Mouse (Mus musculus) adrenal gland, postnatal 25 days (tissue): ENCODE data around the gene Tmem104. TPM values are rescaled to one million over a fixed set of nuclear protein-coding genes. Genes with fewer than 3 reads are reported as not detected.
A peak's percentile ranks its signal among the peaks of the same experiment; 100 is the strongest.

Source experiments
- DNase-seq: peaks from one replicate; pipeline ENCODE4 v3.0.0; 2021; ENCODE audit warnings: mixed read lengths
- microRNA-seq, 2 experiments: library from miRNA; unstranded; fragments of <30 nt; microRNA quantifications; one replicate each; pipeline ENCODE4 v1.2.0; 2021
- total RNA-seq: library from RNA; stranded (reverse); gene quantifications from 2 replicates; pipeline ENCODE4 v1.2.3, GENCODE M21; 2021

Gene Tmem104
- total RNA-seq, 1 experiment from 2014 or later: 22.3 TPM

DNA sequence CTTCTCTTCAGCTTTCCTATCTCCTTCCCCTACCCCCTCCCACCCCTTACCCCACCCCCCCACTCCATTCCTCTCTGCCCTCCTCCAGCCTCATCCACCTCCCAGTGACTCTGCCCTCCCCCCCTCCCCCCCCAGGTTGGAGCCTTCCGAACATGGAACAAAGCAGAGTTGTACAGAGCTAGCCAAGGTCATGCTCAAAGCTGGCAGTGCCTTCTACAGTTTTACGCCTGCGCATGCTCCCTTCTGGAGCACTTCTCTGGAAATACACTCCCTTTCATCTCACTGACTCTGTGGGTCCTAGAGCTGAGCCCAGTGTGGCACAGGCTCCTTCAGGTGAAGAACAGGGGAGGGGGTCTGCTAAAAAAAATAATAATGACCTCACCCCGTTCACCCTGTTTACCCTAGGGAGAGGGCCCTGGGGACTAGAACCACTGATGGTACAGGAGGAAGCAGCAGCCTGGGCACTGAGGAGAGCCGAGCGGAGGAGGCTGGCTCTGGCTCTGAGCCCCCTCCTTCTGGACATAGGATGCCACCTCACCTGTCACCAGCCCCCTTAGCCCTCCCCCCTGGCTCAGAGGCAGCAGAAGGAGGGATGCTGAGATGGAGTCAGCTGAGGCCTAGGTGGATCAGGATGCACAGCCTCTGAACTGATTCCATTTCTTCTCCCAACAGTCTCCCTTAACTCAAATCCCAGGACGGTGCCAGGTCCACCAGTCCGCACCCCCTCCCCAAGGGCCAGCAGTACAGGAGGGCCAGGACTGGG lies 95.6 kb downstream of the Tmem104 start:
- DNase-seq: peak; percentile 62

DNA sequence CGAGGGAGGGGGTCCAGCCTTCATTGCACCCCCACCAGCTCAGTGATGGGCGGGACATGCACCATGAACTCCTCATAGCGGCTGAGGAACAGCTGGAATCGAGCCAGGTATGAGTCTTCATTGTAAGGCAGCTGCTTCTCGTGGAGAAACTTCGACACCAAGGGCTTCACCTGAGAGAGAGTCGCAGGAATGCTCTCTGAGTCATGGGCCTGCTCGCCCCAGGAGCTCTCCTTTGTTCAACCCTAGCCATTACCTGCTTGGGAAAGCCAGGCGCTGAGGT lies 96.1 kb downstream of the Tmem104 start:
- DNase-seq: no peak

DNA sequence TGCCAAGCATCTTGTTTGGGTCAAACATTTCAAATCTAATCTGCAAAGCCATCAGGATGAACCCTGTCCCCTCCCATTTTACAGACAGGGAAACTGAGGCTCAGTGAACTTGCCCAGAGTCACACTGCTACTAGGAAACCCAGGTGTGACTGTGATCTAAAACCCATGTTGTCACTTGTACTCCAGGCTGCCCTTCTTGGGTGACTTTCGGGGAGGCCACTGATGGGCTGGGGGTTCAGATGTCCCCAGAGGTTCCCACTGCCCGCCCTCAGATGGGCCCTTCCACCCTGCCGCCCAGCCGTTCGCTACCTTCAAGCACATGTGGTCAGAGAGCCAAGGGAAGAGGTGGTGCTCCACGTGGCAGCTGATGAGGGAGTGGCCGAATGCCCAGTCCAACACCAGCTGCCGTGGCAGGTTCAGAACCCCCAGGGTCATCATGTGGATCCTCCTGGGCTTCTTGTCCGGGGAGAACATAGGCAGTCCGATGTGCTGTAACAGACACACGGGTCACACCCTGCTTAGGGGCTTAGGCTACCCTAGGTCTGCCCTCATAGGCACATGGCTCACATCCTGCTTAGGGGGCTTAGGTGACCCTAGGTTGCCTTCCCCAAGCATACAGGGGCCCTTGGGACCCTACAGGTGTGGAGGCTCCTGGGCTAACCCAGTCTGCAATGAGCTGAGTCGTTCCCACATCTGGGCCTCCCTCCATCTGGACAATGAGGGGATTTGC lies 96.8 kb downstream of the Tmem104 start:
- DNase-seq: no peak

DNA sequence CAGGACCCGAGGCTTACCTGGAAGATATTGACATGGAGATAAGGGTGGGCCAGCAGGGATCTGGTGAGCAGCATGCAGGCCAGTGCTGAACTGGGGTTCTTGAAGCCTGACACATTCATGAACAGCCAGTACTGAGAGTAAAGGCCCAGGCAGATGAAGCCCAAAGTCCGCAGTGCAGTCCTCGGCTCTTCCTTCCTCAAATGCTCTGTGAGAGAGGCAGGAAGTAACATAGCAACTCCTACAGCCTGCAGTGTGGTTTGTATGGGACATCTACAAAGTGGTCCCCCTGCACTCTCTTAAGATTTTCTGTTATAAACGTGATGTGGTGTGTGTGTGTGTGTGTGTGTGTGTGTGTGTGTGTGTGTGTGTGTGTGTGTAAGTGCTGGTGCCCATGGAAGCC lies 98.0 kb downstream of the Tmem104 start:
- DNase-seq: no peak

DNA sequence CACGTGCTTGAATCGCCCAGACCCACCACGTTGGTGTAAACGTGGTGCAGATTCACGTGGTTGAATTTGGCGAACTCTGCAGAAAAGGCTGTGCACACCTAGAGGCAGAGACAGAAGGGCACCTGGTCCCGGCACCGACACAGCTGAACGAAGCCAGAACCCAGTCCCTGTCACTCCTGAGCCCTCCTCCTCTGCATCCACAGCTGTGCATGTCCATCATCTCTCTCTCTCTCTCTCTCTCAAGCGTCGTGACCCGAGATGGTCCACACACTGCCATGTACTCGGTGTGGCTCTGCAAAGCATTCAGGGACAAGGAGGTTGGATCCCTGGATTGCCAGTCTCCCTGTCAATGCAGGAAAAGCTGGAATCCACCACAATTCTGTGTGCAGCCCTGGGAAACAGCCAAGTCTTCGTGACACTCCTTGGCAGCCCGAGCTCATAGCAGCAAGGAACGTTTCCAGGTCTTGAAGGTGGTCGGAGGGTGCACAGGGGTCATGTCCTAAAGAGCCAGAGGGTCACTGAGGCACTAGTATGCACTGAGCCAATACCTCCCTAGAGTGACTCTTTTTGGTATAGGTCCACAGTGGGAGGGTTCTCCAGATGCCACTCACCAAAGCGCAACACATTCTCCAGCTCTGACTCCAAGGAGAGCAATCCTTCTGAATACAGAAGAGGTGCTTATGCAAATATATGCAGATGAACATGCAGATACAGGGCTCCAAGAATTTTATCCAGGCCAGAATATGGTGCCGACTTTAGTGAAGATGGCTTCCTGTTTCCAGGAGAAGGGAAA lies 99.1 kb downstream of the Tmem104 start:
- no peak for DNase-seq

DNA sequence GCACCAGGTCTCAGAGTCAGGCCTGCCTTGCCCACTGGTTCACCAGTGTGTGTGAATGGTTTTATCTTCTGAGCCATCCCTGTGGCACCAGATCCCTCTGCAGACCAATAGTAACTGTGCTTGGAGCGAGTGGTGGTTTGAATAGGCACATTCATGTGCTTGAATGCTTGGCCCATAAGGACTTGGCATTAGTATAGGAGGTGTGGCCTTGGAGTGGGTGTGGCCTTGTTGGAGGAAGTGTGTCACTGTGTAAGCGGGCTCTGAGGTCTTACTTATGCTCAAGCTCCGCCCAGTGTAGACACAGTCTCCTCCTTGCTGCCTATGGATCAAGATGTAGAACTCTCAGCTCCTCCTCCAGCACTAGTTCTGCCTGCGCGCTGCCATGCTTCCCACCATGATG lies 100.1 kb downstream of the Tmem104 start:
- no peak for DNase-seq

DNA sequence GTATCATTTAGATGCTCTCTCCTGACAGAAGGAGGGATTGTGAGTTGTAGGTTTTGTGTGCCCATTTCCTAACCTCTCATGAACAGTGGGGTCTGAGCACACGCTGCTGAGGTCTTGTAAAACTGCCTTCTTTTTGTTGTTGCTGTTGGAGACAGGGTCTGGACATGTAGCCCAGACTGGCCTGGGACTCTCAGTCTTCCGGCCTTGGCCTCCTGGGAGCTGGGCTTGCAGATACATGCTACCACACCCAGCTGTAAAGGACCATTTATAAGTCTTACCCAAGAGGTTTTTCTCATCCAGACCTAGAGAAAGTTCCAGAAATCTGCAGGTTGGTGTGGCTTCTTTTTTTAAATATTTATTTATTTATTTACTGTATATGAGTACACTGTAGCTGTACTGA lies 101.0 kb downstream of the Tmem104 start:
- DNase-seq: no peak

DNA sequence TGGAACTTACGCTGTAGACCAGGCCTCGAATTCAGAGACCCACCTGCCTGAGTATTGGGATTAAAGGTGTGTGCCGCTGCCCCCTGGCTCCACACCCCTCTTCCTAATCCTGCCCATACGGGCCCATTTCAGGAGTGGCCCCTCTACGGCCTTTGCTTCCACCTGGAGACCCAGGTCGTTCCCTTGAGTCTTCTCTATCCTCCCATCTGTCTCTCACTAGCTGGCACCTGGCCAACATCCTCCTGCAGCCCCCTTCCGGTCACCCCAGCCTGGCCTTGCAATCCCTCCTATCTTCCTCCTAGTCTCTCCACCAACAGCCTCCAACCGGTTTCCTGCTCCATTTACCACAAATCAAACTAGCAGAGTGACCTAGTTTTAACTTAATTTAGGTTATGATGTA lies 102.6 kb downstream of the Tmem104 start:
- DNase-seq: no peak

DNA sequence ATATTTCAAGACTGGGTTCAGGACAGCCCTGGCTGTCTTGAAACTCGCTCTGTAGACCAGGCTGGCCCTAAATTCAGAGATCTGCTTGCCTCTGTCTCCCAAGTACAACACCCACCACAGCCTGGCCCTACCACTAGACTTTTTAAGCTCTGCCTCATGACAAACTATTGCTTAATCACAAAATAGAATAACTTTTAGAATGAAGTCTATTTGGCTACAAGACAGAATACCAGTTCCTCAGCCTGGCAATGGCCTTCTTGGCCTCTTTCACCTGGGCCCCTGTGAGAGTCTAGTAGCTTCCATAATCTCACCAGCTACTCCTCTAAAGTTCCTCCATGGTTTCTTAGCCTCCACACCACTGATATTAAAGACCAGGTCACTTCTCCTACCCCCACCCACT lies 103.0 kb downstream of the Tmem104 start:
- no peak for DNase-seq

DNA sequence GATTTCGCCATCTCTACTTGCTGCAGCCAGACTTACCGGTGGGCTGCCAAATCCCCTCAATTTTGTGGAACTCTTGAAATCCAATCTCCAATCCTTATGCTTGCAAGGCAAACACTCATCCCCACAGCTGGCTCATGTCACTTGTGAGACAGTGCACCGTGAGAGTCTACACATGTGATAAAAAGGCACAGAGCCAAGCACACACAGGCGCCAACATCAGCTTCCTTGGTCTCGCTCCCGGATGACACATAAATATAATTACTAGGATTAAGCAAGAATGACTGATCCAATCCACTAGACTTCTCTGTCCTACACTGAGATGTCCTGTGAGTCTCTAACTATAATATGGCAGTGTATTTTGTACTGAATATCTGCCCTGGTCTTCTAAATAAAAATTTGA lies 103.6 kb downstream of the Tmem104 start:
- peak; percentile 54 for DNase-seq

DNA sequence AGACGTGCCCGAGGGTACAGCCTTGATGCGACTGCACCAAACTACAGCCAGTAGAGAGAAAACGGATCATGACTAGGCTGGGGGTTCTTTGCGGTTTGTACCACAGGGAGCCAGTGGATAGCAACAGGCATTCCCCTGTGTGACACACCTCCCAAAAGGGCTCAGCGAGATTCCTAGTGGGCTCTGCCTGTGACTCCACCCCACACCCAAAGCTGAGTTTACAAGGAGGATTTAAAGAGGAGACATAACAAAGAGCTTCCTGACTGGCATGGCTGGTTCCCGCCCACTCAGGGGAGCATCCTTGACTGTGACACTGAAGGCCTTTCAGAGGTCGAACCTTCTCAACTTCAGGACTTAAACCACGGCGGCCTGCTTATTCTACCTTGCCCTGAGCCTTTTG lies 104.2 kb downstream of the Tmem104 start:
- DNase-seq: no peak

DNA sequence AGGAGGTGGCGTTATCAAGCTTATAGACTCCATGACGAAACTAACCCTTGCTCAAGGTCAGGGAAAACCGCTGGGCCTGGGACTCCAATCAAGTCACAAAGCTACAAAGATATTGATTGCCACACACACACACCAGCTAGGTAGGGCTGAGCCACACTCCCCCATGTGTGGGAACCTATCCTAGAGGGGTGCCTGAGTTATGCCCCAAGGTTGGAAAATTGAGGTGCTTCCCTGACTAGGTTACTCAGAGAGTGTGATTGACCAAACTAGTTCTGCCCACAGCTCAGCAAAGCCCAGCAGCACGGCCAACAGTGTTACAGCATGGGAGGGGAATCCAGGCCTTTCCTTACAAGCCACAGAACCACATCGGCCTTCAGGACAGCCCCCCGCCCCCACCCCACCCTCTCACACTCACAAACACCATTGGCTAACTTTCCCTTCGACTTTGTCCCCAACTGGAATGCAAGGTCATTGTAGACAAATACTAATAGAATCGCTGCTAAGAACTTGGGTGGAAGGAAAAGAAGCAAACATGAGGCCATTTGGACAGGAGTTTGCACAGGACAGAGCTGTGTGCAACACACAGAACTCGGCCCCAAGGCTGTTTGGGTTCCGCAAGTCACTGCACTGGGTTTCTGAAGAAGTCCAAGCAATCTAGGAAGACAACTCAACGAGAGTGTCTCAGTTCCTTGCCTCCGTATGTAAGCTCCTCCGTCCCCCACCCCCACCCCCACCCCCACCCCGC lies 105.5 kb downstream of the Tmem104 start:
- no peak for DNase-seq

DNA sequence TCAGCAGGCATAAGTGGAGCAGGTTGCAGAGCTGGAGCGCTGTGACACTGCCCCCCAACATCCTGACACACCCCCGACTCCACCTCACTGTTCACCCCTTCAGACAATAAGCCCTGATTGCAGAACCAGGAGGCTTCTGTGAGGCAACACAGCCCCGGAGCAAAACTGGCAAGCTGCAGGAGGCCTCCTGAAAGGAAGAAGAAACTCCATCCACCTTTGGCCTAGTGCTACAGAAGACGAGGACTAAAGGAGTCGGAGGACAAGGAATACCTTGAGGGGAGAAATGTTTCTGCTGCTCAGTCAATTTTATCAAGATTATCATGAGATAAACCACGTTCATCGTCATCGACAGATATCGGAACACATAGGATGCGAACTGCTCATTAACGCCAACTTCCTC lies 108.7 kb downstream of the Tmem104 start:
- DNase-seq: no peak

Small RNA genes within 50 kb of the gene (microRNA-seq; reads per million reads assigned to microRNA genes)
- gene Gm25837: 0 reads per million in 2 experiments

Other genes starting within 250 kb of the Tmem104 start
- gene Cd300c, start 218.3 kb upstream of the Tmem104 start, total RNA-seq: not detected in 2 replicates
- gene Cd300ld, start 197.6 kb upstream of the Tmem104 start, total RNA-seq: 0.48 and 0.58 TPM in 2 replicates
- 1.5 and 2.2 TPM in 2 replicates for gene Cd300c2, start 185.6 kb upstream of the Tmem104 start, total RNA-seq
- not detected in 2 replicates for gene Cd300ld2, start 171.3 kb upstream of the Tmem104 start, total RNA-seq
- gene Cd300ld4, start 160.5 kb upstream of the Tmem104 start, total RNA-seq: not detected in 2 replicates
- 3.5 TPM in 1 of 2 replicates, not detected in the other for gene Cd300ld5, start 149.7 kb upstream of the Tmem104 start, total RNA-seq
- 2.3 and 4.2 TPM in 2 replicates for gene Cd300ld3, start 139.1 kb upstream of the Tmem104 start, total RNA-seq
- 0.33 TPM in 1 of 2 replicates, not detected in the other for gene Cd300e, start 125.3 kb upstream of the Tmem104 start, total RNA-seq
- gene Rab37, start 96.1 kb upstream of the Tmem104 start, total RNA-seq: 0.58 and 0.76 TPM in 2 replicates
- 0.55 and 0.62 TPM in 2 replicates for gene Cd300lf, start 53.5 kb upstream of the Tmem104 start, total RNA-seq
- gene Slc9a3r1, start 24.1 kb upstream of the Tmem104 start, total RNA-seq: 17.5 and 18.1 TPM in 2 replicates
- gene Nat9, start 372 bp downstream of the Tmem104 start, total RNA-seq: 37.3 and 38.1 TPM in 2 replicates
- gene Grin2c, start 79.8 kb downstream of the Tmem104 start, total RNA-seq: 2.5 and 3.5 TPM in 2 replicates
- 1,338 and 1,408 TPM in 2 replicates for gene Fdxr, start 89.6 kb downstream of the Tmem104 start, total RNA-seq
- gene Fads6, start 110.2 kb downstream of the Tmem104 start, total RNA-seq: 75.5 and 93.9 TPM in 2 replicates
- not detected in 2 replicates for gene Otop2, start 119.7 kb downstream of the Tmem104 start, total RNA-seq
- gene Ush1g, start 134.6 kb downstream of the Tmem104 start, total RNA-seq: 0.62 and 0.79 TPM in 2 replicates
- gene Otop3, start 147.2 kb downstream of the Tmem104 start, total RNA-seq: not detected in 2 replicates
- 13.2 and 14.8 TPM in 2 replicates for gene Hid1, start 180.3 kb downstream of the Tmem104 start, total RNA-seq
- 59.1 and 82.5 TPM in 2 replicates for gene Cdr2l, start 194.4 kb downstream of the Tmem104 start, total RNA-seq
- 140 and 153 TPM in 2 replicates for gene Mrpl58, start 216.3 kb downstream of the Tmem104 start, total RNA-seq
- 518 and 521 TPM in 2 replicates for gene Atp5h, start 232.5 kb downstream of the Tmem104 start, total RNA-seq
- 59.9 and 72.4 TPM in 2 replicates for gene Kctd2, start 232.6 kb downstream of the Tmem104 start, total RNA-seq